Mouse (Mus musculus): ENCODE measurements around the gene Tsks. TPM values are rescaled to one million over a fixed set of nuclear protein-coding genes. Genes with fewer than 3 reads are reported as not detected.
A peak's percentile ranks its signal among the peaks of the same experiment; 100 is the strongest.

The Tsks gene
- polyA plus RNA-seq, 1 experiment, result 0.04 TPM

GRCm38 (mm10) chr7:44981539-44981938 is 38.5 kb downstream of the Tsks start:
- H3K79me3 ChIP-seq (ENCODE audit: low read depth), result peaks cover 39% of the 10 kb centered on the region
- TF ChIP-seq CTCF (IDR thresholded peaks at IDR 0.05; ENCODE audit: control insufficient read depth, insufficient read depth, insufficient read length) (no peak), USF1 (IDR thresholded peaks at IDR 0.05; ENCODE audit: low read depth) (no peak), MYOG (IDR thresholded peaks at IDR 0.05; ENCODE audit: control insufficient read depth, extremely low read depth, insufficient read length) (no peak), MYOD1 (IDR thresholded peaks at IDR 0.05; ENCODE audit: control insufficient read depth, insufficient read length, low read depth) (no peak)
- no peaks in the 10 kb centered on the region for H3K27me3 ChIP-seq (ENCODE audit: control insufficient read depth, insufficient read depth, insufficient read length)
- H3K4me3 ChIP-seq (ENCODE audit: insufficient read depth, poor library complexity, severe bottlenecking), result no peak overlapping the region
- no peak overlapping the region for H3ac ChIP-seq (ENCODE audit: control insufficient read depth, insufficient read length, low read depth)
- H3K79me2 ChIP-seq (ENCODE audit: control insufficient read depth, insufficient read depth), result peaks cover 66% of the 10 kb centered on the region
- H3K36me3 ChIP-seq (ENCODE audit: control insufficient read depth, insufficient read depth), result peaks cover 65% of the 10 kb centered on the region

GRCm38 (mm10) chr7:44983085-44983484 is 40.1 kb downstream of the Tsks start:
- peaks cover 78% of the 10 kb centered on the region for H3K79me2 ChIP-seq (ENCODE audit: control insufficient read depth, insufficient read depth)
- TF ChIP-seq MYOG (IDR thresholded peaks at IDR 0.05; ENCODE audit: control insufficient read depth, extremely low read depth, insufficient read length), result no peak
- peak; percentile 84 for TF ChIP-seq CTCF (IDR thresholded peaks at IDR 0.05; ENCODE audit: control insufficient read depth, insufficient read depth, insufficient read length)
- H3K79me3 ChIP-seq (ENCODE audit: low read depth), result peaks cover 42% of the 10 kb centered on the region
- H3ac ChIP-seq (ENCODE audit: control insufficient read depth, insufficient read length, low read depth), result no peak overlapping the region
- H3K4me3 ChIP-seq (ENCODE audit: insufficient read depth, poor library complexity, severe bottlenecking), result no peak overlapping the region
- no peaks in the 10 kb centered on the region for H3K27me3 ChIP-seq (ENCODE audit: control insufficient read depth, insufficient read depth, insufficient read length)
- H3K36me3 ChIP-seq (ENCODE audit: control insufficient read depth, insufficient read depth), result peaks cover 52% of the 10 kb centered on the region

GRCm38 (mm10) chr7:44983944-44984832 is 41.2 kb downstream of the Tsks start:
- H3K79me2 ChIP-seq (ENCODE audit: control insufficient read depth, insufficient read depth), result peaks cover 88% of the 10 kb centered on the region
- H3K79me3 ChIP-seq (ENCODE audit: low read depth), result peaks cover 47% of the 10 kb centered on the region
- peaks cover 41% of the 10 kb centered on the region for H3K36me3 ChIP-seq (ENCODE audit: control insufficient read depth, insufficient read depth)

GRCm38 (mm10) chr7:44984833-44985164 is 41.8 kb downstream of the Tsks start:
- Histone ChIP-seq H3K79me2 (ENCODE audit: control insufficient read depth, insufficient read depth) (peaks cover 92% of the 10 kb centered on the region), H3K4me3 (ENCODE audit: insufficient read depth, poor library complexity, severe bottlenecking) (peak overlapping the region; percentile 97), H3K27me3 (ENCODE audit: control insufficient read depth, insufficient read depth, insufficient read length) (no peaks in the 10 kb centered on the region), H3K36me3 (ENCODE audit: control insufficient read depth, insufficient read depth) (peaks cover 35% of the 10 kb centered on the region), H3K79me3 (ENCODE audit: low read depth) (peaks cover 47% of the 10 kb centered on the region), H3ac (ENCODE audit: control insufficient read depth, insufficient read length, low read depth) (peak overlapping the region; percentile 24)
- TF ChIP-seq MAX (IDR thresholded peaks at IDR 0.05) (no peak), MYOD1 (IDR thresholded peaks at IDR 0.05; ENCODE audit: control insufficient read depth, insufficient read length, low read depth) (no peak), MYOG (IDR thresholded peaks at IDR 0.05; ENCODE audit: control insufficient read depth, extremely low read depth, insufficient read length) (no peak), CEBPB (IDR thresholded peaks at IDR 0.05; ENCODE audit: low read depth) (no peak), FOSL1 (IDR thresholded peaks at IDR 0.05; ENCODE audit: insufficient read depth, low read length, poor library complexity, severe bottlenecking) (no peak), USF1 (IDR thresholded peaks at IDR 0.05; ENCODE audit: low read depth) (no peak), CTCF (IDR thresholded peaks at IDR 0.05; ENCODE audit: control insufficient read depth, insufficient read depth, insufficient read length) (no peak)

More at GRCm38 (mm10) chr7:44983944-44984832, 41.2 kb downstream of the Tsks start:
- H3ac ChIP-seq (ENCODE audit: control insufficient read depth, insufficient read length, low read depth), result peak overlapping the region; percentile 30
- H3K27me3 ChIP-seq (ENCODE audit: control insufficient read depth, insufficient read depth, insufficient read length), result no peaks in the 10 kb centered on the region
- peak overlapping the region; percentile 97 for H3K4me3 ChIP-seq (ENCODE audit: insufficient read depth, poor library complexity, severe bottlenecking)
- TF ChIP-seq MYOG (IDR thresholded peaks at IDR 0.05; ENCODE audit: control insufficient read depth, extremely low read depth, insufficient read length) (no peak), FOSL1 (IDR thresholded peaks at IDR 0.05; ENCODE audit: insufficient read depth, low read length, poor library complexity, severe bottlenecking) (no peak), MYOD1 (IDR thresholded peaks at IDR 0.05; ENCODE audit: control insufficient read depth, insufficient read length, low read depth) (peak; percentile 80), USF1 (IDR thresholded peaks at IDR 0.05; ENCODE audit: low read depth) (no peak), CEBPB (IDR thresholded peaks at IDR 0.05; ENCODE audit: low read depth) (no peak)

- Histone ChIP-seq H3ac (ENCODE audit: control insufficient read depth, insufficient read length, low read depth) (peak overlapping the region; percentile 83), H3K27me3 (ENCODE audit: control insufficient read depth, insufficient read depth, insufficient read length) (no peaks in the 10 kb centered on the region), H3K79me3 (ENCODE audit: low read depth) (peaks cover 47% of the 10 kb centered on the region), H3K4me3 (ENCODE audit: insufficient read depth, poor library complexity, severe bottlenecking) (peak overlapping the region; percentile 97), H3K79me2 (ENCODE audit: control insufficient read depth, insufficient read depth) (peaks cover 86% of the 10 kb centered on the region), H3K36me3 (ENCODE audit: control insufficient read depth, insufficient read depth) (peaks cover 30% of the 10 kb centered on the region)
- TF ChIP-seq MYOG (IDR thresholded peaks at IDR 0.05; ENCODE audit: control insufficient read depth, extremely low read depth, insufficient read length) (no peak), USF1 (IDR thresholded peaks at IDR 0.05; ENCODE audit: low read depth) (peak; percentile 0), FOSL1 (IDR thresholded peaks at IDR 0.05; ENCODE audit: insufficient read depth, low read length, poor library complexity, severe bottlenecking) (no peak), CTCF (IDR thresholded peaks at IDR 0.05; ENCODE audit: control insufficient read depth, insufficient read depth, insufficient read length) (peak; percentile 38), MYOD1 (IDR thresholded peaks at IDR 0.05; ENCODE audit: control insufficient read depth, insufficient read length, low read depth) (no peak), CEBPB (IDR thresholded peaks at IDR 0.05; ENCODE audit: low read depth) (no peak), MAX (IDR thresholded peaks at IDR 0.05) (peak; percentile 40)
Observed at GRCm38 (mm10) chr7:44985595-44986191, 42.7 kb downstream of the Tsks start.

All from C2C12 (cell line).